Mouse (Mus musculus) layer of hippocampus, adult 2 months (tissue): ENCODE data around the gene H2-Ke6. TPM values are rescaled to one million over a fixed set of nuclear protein-coding genes. Genes with fewer than 3 reads are reported as not detected.

Experiments used
- DNase-seq, 2 experiments: peaks; one replicate each; pipeline ENCODE4 v3.0.0; 2022; ENCODE audit warnings: low spot score in 2 of 2
- H3K27ac ChIP-seq: fragments of 200-600 bp; 2 replicates; pipeline ENCODE4 v1.8.1; 2022
- H3K4me3 ChIP-seq: fragments of 200-600 bp; 2 replicates; pipeline ENCODE4 v1.8.1; 2022; ENCODE audit warnings: mild to moderate bottlenecking
- CTCF ChIP-seq: fragments of 200-600 bp; conservative IDR thresholded peaks from 2 replicates; pipeline ENCODE4 v1.8.1; 2022; ENCODE audit warnings: antibody characterized with exemption, mild to moderate bottlenecking, moderate library complexity
- long read RNA-seq, 2 experiments: library from polyadenylated mRNA; stranded (forward); transcript quantifications; one replicate each; pipeline ENCODE4 v2.0.0; 2021; ENCODE audit warnings: borderline mapping rate in 2 of 2
- total RNA-seq, 2 experiments: library from RNA; stranded (reverse); gene quantifications; 2 replicates each; pipeline ENCODE4 v1.2.3; 2021

Gene H2-Ke6
- total RNA-seq, result 10 to 100 TPM; 55.6 to 59.5 TPM
- long read RNA-seq, experiment 1, transcript H2-Ke6-201 (9 exons, 965 nt), result major isoform, 12 of 26 reads
- long read RNA-seq, experiment 1, partial matches to known transcripts, result 7 of 26 reads
- long read RNA-seq, experiment 1, other reads (novel, unspliced or antisense), result 3 of 26 reads
- long read RNA-seq, experiment 2, transcript H2-Ke6-201 (9 exons, 965 nt), result major isoform, 23 of 37 reads
- long read RNA-seq, experiment 2, partial matches to known transcripts, result 7 of 37 reads
- long read RNA-seq, experiment 2, other reads (novel, unspliced or antisense), result 5 of 37 reads

DNA sequence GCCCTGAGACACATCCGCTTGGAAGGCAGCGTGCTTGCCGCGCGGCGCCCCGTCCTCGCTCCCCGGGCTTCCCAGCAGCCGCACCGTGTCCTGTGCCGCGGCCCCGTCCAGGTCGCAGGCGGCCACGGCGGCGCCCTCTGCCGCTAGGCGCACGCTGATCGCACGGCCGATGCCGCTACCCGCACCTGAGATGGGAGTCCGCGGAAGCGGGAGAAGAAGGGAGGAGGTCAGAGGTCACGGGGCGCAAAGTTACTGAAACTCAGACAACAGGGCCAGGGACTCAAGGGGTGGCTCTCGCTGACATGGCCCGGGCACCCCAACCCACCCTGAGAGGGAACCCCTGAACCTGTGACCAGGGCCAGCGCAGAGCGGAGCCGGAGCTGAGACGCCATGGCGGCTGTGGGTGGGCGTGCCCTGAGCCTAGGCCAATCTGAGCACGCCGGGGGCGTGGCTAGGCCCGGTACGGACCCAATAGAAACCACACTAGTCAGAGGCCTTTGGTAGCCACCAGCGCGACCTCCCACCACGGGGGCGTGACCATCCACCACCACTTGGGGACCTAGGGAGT, at the start of gene H2-Ke6:
H2-Ke6 (minus strand) TSS at position 405 of the 568 bp plus-strand sequence.
- peak within 1 kb of the TSS; percentile 90 for H3K27ac ChIP-seq
- H3K4me3 ChIP-seq, result peak within 1 kb of the TSS; percentile 81
- DNase-seq, result peak; percentile 91 to 94
- peak; percentile 28; the same call in 1 of the 2 replicates for TF ChIP-seq CTCF

DNA sequence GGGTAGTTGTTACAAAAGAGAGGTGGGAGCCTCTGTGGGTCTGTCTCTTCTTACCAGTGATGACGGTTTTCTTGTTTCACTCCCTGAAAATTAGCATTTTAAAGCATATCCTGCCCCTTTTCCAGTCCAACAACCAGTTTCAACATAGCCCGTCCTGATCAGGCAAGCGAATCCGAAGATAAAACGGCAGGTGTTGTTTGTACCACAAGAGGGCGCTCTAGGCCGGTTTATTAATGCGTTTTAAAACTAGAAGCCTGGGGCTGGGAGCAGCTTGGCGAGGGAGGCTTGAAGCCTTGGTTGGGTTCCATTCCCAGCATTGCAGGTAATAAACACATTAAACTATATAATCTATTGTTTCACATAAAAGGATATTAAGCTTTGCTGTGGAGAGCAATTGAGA, 49.7 kb upstream of the H2-Ke6 start:
- H3K27ac ChIP-seq, result no peak overlapping the region
- DNase-seq, result peak; percentile 66 to 80
- peak; percentile 88 for TF ChIP-seq CTCF
- H3K4me3 ChIP-seq, result no peak overlapping the region

DNA sequence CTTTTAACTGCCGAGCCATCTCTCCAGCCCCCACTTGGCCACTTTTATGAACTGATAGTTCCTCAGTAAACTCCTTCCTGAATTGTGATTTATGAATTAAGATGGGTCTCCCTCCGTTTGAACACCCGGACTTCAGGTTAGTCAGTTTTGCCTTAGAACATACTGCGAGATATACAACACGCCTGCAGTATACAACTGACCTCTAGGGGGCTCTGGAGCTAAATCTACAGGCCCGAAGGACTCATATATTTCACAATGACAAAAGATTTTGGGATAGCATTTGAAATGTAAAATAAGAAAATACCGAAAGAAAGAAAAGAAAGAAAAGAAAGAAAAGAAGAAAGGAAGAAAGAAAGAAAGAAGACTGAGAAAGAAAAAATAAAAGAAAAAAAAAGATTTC, 47.4 kb upstream of the H2-Ke6 start:
- peak; percentile 90 for TF ChIP-seq CTCF
- Histone ChIP-seq H3K4me3 (no peak overlapping the region), H3K27ac (no peak overlapping the region)
- peak; percentile 45 to 78 for DNase-seq

DNA sequence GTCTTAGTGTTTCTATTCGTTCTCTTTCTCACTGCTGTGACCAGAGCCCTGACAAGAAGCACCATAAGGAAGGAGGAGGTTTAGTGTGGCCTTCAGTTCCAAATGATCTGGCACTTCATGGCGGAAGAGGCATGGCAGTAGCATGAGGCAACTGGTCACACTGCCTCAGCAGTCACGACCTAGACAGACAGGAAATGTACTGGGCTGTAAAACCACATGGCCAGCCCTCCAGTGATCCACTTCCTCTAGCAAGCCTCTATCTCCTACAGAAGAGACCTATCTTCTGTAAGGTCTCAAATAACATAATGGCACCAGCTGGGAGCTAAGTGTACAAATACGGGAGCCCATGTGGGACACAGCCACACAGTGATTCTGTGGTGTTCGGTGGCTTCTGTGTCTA, 44.2 kb upstream of the H2-Ke6 start:
- DNase-seq, result no peak
- Histone ChIP-seq H3K27ac (no peak overlapping the region), H3K4me3 (no peak overlapping the region)
- no peak for TF ChIP-seq CTCF

DNA sequence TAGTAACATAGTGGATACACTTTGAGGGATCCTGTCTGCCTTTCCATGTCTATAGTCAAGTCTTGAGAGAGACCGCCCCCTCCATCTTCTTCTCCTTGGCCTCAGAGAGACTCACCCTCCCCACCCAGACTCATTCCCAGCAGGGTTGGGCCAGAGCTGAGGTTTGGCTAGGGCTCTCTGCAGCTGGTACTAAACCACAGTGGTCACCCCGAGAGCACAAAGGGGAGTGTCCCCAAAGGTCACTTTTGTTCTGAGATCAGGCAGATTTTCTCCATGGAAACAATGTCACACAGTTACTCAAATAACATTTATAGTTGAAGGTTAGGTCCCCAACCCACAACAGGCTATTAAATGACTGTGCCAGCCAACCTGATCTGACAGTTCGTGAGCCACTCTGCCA, 41.0 kb upstream of the H2-Ke6 start:
- H3K27ac ChIP-seq, result no peak overlapping the region
- no peak overlapping the region for H3K4me3 ChIP-seq
- DNase-seq, result no peak
- TF ChIP-seq CTCF, result no peak

DNA sequence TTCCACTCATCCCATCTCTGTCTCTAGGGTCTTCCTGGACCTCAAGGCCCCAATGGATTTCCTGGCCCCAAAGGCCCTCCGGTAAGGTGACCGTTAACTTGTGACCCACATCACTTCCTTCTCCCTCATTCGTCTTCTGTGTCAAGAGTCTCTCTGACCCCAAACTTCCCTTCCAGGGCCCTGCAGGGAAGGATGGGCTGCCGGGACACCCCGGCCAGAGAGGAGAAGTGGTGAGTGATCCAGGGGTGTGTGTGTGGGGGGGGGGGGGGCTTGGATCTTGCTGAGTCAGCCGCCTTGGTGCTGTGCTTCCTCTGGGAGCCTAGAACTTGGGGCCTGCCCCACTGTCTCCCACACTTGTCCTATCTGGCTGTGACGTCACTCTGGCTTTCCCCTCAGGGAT, 29.4 kb upstream of the H2-Ke6 start:
- no peak overlapping the region for H3K4me3 ChIP-seq
- H3K27ac ChIP-seq, result no peak overlapping the region
- DNase-seq, result no peak
- no peak for TF ChIP-seq CTCF

DNA sequence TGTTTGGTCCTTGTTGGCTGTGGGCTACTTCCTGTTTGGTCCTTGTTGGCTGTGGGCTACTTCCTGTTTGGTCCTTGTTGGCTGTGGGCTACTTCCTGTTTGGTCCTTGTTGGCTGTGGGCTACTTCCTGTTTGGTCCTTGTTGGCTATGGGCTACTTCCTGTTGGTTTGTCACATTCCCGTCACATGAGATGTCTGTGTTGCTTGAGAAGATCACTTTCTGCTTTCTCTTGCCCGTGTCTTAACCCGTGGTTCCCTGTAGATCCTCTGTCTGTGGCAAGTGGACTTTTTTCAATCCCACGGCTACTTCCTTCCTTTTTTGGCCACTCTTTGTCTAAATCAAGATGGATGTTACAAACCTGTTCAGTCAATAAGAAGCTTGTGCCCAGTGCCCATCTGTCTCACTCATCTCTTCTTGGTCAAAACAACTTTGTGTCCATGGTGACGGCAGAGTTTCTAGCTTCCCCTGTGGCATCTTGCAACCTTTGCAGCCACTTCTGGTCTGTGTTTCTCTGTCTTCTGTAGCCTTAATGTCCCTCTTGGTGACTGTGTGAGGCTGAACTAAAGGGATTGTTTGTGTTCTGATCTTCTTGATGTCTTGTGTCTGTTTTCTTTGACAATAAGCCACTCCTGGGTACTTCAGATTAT, 19.7 kb upstream of the H2-Ke6 start:
- Histone ChIP-seq H3K27ac (no peak overlapping the region), H3K4me3 (no peak overlapping the region)
- no peak for DNase-seq
- no peak for TF ChIP-seq CTCF

DNA sequence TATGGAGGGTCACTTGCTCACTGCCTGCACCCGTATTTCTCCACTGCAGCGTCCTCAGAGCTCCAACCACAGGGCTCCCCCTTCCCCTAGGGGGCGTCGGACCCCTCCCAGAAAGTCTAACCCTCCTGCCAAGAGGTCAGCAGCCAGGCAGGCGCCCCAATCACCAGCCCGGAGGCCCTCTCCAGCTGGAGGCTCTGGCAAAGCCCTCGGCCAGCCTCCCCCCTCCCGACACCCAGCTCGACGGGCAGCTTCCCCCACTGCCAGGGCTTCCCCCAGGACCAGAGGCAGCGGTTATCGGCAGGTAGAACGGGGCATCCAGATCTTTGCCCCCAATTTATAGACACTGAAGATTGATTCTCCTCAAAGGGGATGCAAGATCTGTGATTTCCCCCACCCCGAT, 18.1 kb upstream of the H2-Ke6 start:
- no peak for DNase-seq
- TF ChIP-seq CTCF, result no peak
- H3K27ac ChIP-seq, result no peak overlapping the region
- H3K4me3 ChIP-seq, result no peak overlapping the region

DNA sequence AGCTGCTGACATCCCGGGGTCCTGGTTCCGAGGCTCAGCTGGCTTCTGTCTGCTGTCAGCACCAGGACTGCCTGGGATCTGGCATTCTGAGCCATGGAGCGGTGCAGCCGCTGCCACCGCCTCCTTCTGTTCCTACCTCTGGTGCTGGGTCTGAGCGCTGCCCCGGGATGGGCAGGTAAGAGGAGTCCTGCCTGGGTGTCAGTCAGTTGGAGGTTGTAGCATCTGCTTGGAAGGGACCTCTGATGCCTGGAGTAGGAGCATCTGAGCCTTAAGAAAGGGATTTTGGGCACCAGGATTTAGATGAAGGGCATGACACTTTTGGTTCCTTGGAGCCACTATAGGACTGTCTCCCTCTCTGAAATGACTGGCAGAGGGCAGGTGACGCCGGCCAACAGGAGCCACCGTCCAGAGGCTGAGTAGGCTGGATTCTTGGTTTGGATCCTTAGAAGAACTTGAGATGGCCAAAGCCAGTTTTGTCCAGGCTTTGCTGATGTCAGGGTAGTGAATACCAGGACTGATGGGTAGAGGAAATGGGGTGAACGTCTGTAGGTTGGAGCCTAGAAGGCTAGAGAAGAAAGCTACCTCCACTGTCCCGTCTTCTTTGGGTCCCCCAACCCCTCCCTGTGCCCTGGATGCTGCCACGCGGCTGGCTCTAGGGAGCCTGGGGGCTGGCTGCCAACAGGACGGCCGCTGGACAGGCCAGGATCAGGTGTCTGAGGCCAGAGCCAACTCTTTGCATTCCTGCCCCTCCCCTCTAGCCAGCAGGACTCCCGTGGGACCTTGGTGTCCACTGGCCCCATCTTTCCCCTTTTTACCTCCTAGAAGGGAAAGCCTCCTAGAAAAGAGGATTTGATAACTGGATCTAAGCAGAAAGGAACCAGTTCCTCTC, 11.9 kb upstream of the H2-Ke6 start:
- peak overlapping the region; percentile 83 for H3K27ac ChIP-seq
- no peak for DNase-seq
- TF ChIP-seq CTCF, result no peak
- H3K4me3 ChIP-seq, result peak overlapping the region; percentile 43

DNA sequence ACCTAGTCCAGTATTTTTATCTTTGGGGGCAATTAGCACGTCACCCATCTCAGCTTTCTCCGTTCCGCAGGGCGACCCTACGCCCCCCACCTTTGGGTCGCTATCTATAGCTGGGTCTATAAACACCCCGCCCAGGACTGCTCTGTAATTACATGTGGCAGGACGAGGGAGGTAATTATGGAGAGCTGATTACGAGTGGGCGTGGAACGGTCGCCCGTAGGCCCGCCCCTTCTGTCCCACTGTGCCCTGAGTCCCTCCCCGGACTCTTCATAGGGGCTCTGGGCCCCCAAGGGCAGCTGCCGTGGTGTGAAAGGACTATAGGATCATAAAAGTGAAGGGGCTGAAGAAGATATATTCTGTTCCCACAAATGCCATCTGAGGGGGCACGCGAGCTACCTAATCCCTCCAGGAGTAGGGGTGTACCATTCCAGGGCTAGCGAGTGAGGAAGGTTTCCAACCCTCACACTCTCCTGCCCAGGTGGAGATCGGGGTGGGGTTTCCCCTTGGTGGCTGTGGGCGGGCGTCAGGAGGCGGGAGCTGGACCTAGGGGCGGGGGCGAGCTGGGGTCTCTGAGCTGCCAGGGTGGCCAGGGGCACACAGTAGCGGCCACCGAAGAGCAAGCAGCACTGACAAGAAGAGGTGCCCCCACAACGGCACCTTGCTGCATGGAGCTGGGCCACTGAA, 11.2 kb upstream of the H2-Ke6 start, which contains the start of gene Col11a2:
Col11a2 (plus strand) TSS at position 560 of the 684 bp plus-strand sequence.
- Histone ChIP-seq H3K27ac (peak within 1 kb of the TSS; percentile 83), H3K4me3 (peak within 1 kb of the TSS; percentile 43)
- no peak for DNase-seq
- TF ChIP-seq CTCF, result peak; percentile 26; the same call in 1 of the 2 replicates

DNA sequence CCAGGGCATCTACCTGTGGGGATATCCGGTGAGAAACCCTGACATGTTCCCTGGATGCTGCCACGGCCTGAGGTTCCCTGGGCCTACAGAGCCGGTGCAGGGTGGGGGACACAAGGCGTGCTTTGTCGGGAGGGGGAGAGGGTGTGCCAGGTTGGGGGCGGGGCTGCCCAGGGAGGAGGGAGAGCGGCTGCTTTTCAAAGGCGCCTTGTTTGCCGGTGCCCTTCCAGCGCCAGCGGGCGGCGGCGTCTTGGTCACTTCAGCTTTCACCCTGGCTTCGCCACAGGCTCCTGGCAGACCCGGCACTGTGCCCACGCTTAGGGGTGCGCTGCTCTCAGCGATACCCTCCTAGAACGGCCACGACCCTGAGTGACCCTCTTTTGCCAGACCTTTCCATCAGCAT, 10.6 kb upstream of the H2-Ke6 start:
- Histone ChIP-seq H3K27ac (peak overlapping the region; percentile 83), H3K4me3 (peak overlapping the region; percentile 43)
- peak; percentile 63 to 78 for DNase-seq
- no peak for TF ChIP-seq CTCF

DNA sequence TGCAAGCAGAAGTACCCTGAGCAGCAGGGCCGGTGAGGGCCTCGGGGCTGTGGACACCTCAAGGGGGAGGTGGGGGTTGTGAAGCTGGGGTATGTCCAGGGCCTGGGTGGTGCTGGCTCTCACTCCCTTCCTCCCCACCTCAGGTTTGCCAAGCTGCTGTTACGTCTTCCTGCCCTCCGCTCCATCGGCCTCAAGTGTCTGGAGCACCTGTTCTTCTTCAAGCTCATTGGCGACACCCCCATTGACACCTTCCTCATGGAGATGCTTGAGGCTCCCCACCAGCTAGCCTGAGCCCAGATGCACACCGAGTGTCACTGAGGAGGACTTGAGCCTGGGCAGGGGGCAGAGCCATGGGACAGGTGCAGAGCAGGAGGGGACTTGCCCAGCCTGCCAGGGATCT, 9.4 kb upstream of the H2-Ke6 start:
- Histone ChIP-seq H3K4me3 (no peak overlapping the region), H3K27ac (peak overlapping the region; percentile 83)
- no peak for DNase-seq
- TF ChIP-seq CTCF, result no peak

DNA sequence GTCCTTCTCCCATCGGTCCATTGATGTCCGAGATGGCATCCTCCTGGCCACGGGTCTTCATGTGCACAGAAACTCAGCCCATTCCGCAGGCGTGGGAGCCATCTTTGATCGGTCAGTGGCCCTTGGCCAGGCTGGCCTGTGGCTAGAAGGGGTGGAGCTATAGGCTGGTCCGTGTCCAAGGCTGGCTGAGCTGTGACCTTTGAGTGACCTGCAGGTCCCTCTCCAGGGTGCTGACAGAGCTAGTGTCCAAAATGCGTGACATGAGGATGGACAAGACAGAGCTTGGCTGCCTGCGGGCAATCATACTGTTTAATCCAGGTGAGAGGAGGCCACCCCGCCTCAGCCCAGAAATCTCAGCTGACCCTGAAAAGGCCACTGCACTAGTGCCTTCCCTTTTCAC, 8.8 kb upstream of the H2-Ke6 start:
- no peak for DNase-seq
- H3K27ac ChIP-seq, result no peak overlapping the region
- TF ChIP-seq CTCF, result no peak
- H3K4me3 ChIP-seq, result no peak overlapping the region
